Mouse (Mus musculus) stomach, postnatal 0 days (tissue): ENCODE data around the gene Srcap. TPM values are rescaled to one million over a fixed set of nuclear protein-coding genes. Genes with fewer than 3 reads are reported as not detected.
A peak's percentile ranks its signal among the peaks of the same experiment; 100 is the strongest.

Source experiments
- ATAC-seq: fragments of 200-750 bp; cut with Nextera tagmentation; 2 replicates; pipeline ENCODE4 v1.8.0; 2017; ENCODE audit not compliant: low FRiP score, low TSS enrichment
- DNase-seq: peaks from one replicate; pipeline ENCODE4 v3.0.0-alpha.2; 2016; ENCODE audit warnings: low spot score
- H3K27ac ChIP-seq: fragments of 300-500 bp; sonication (generic); replicated peaks from 2 replicates; pipeline ENCODE4 v1.5.1; 2014; ENCODE audit warnings: mild to moderate bottlenecking, control low read depth
- H3K27me3 ChIP-seq: fragments of 300-500 bp; sonication (generic); 2 replicates; pipeline ENCODE4 v1.6.1; 2014; ENCODE audit warnings: low read length; ENCODE audit not compliant: control insufficient read depth, insufficient read depth
- H3K36me3 ChIP-seq: fragments of 300-500 bp; sonication (generic); 2 replicates; pipeline ENCODE4 v1.6.1; 2014; ENCODE audit warnings: low read length, mixed read lengths; ENCODE audit not compliant: control insufficient read depth, insufficient read depth
- H3K4me1 ChIP-seq: fragments of 300-500 bp; sonication (generic); replicated peaks from 2 replicates; pipeline ENCODE4 v1.6.1; 2014; ENCODE audit warnings: antibody characterized with exemption; ENCODE audit not compliant: control insufficient read depth, insufficient read depth
- H3K4me2 ChIP-seq: fragments of 300-500 bp; sonication (generic); replicated peaks from 2 replicates; pipeline ENCODE4 v1.6.1; 2014; ENCODE audit warnings: low read depth, mild to moderate bottlenecking, control low read depth, moderate library complexity
- H3K4me3 ChIP-seq: fragments of 300-500 bp; sonication (generic); 2 replicates; pipeline ENCODE4 v1.5.1; 2014; ENCODE audit warnings: low read depth, low read length, control low read depth
- H3K9ac ChIP-seq: fragments of 300-500 bp; sonication (generic); 2 replicates; pipeline ENCODE4 v1.6.1; 2014; ENCODE audit warnings: mild to moderate bottlenecking, low read length, control low read depth, mixed read lengths
- H3K9me3 ChIP-seq: fragments of 300-500 bp; sonication (generic); 2 replicates; pipeline ENCODE4 v1.6.1; 2016; ENCODE audit warnings: low read length; ENCODE audit not compliant: control insufficient read depth
- CTCF ChIP-seq: IDR thresholded peaks from 2 replicates; pipeline ENCODE4 v1.5.1; 2016; ENCODE audit warnings: antibody characterized with exemption, low read depth, mild to moderate bottlenecking, moderate library complexity
- EP300 ChIP-seq: optimal IDR thresholded peaks from 2 replicates; pipeline ENCODE3; 2016; ENCODE audit warnings: antibody characterized with exemption
- WGBS: fragments of 180-500 bp; shearing (Covaris S2); extraction: QIAGEN DNeasy Blood & Tissue Kit; methylation state at CpG from one replicate; pipeline ENCODE4 v1.1.7; 2014; 5-methylcytosine and 5-hydroxymethylcytosine counted together
- polyA plus RNA-seq: library from polyadenylated mRNA; unstranded; fragments of >200 nt; fragmentation: Nextera tagmentation; extraction: Ambion mirVana; gene quantifications from 2 replicates; pipeline ENCODE4 v1.2.1, GENCODE M21; 2015

The Srcap gene
- polyA plus RNA-seq, 1 experiment from 2014 or later = 13.0 TPM

- WGBS = 98% methylated on average over 6 of the region's 6 CpGs
- no peaks in the 10 kb centered on the region for H3K4me1 ChIP-seq
- no peak for DNase-seq
- TF ChIP-seq CTCF (no peak), EP300 (no peak)
- H3K27me3 ChIP-seq = no peaks in the 10 kb centered on the region
- no peak overlapping the region for H3K4me2 ChIP-seq
- ATAC-seq = no peak
- H3K27ac ChIP-seq = no peak overlapping the region
- H3K9ac ChIP-seq = no peak overlapping the region
- H3K36me3 ChIP-seq = peaks cover 16% of the 10 kb centered on the region
- H3K9me3 ChIP-seq = no peaks in the 10 kb centered on the region
- H3K4me3 ChIP-seq = no peak overlapping the region
Observed at GRCm38 (mm10) chr7:127586149-127586548, 74.4 kb downstream of the Srcap start.

- H3K36me3 ChIP-seq = peaks cover 23% of the 10 kb centered on the region
- ATAC-seq = no peak
- H3K4me2 ChIP-seq = peak overlapping the region; percentile 71; the same call in 1 of the 2 replicates
- no peak for DNase-seq
- TF ChIP-seq CTCF (no peak), EP300 (no peak)
- no peak overlapping the region for H3K27ac ChIP-seq
- no peak overlapping the region for H3K9ac ChIP-seq
- H3K4me1 ChIP-seq = no peaks in the 10 kb centered on the region
- no peaks in the 10 kb centered on the region for H3K9me3 ChIP-seq
- H3K4me3 ChIP-seq = no peak overlapping the region
- H3K27me3 ChIP-seq = no peaks in the 10 kb centered on the region
- 46% methylated on average over 5 of the region's 5 CpGs for WGBS
Observed at GRCm38 (mm10) chr7:127587196-127587595, 75.4 kb downstream of the Srcap start.

- Histone ChIP-seq H3K9me3 (no peaks in the 10 kb centered on the region), H3K27me3 (no peaks in the 10 kb centered on the region), H3K4me3 (peak within 1 kb of the TSS; percentile 93), H3K36me3 (peaks cover 23% of the 10 kb centered on the region), H3K4me2 (peak within 1 kb of the TSS; percentile 86), H3K27ac (peak within 1 kb of the TSS; percentile 67), H3K9ac (peak within 1 kb of the TSS; percentile 94), H3K4me1 (no peaks in the 10 kb centered on the region)
- under 1% methylated on average over 49 of the region's 50 CpGs for WGBS
- peak; percentile 96 for ATAC-seq
- no peak for TF ChIP-seq EP300
- no peak; the same call in 1 of the 2 replicates for TF ChIP-seq CTCF
- DNase-seq = peak; percentile 94
Observed at GRCm38 (mm10) chr7:127588011-127588871, 76.5 kb downstream of the Srcap start, which contains the start of the genes Ccdc189 and Rnf40. Ccdc189 (minus strand) TSS chr7:127588595. Rnf40 (plus strand) TSS chr7:127588767.

GRCm38 (mm10) chr7:127588901-127589300 lies 77.1 kb downstream of the Srcap start:
- peaks cover 25% of the 10 kb centered on the region for H3K36me3 ChIP-seq
- peak overlapping the region; percentile 94 for H3K9ac ChIP-seq
- TF ChIP-seq CTCF = no peak
- no peak for TF ChIP-seq EP300
- H3K27me3 ChIP-seq = no peaks in the 10 kb centered on the region
- no peaks in the 10 kb centered on the region for H3K4me1 ChIP-seq
- H3K9me3 ChIP-seq = no peaks in the 10 kb centered on the region
- peak overlapping the region; percentile 67 for H3K27ac ChIP-seq
- no peak for ATAC-seq
- 2% methylated on average over 28 of the region's 29 CpGs for WGBS
- H3K4me2 ChIP-seq = peak overlapping the region; percentile 86
- DNase-seq = no peak
- H3K4me3 ChIP-seq = peak overlapping the region; percentile 93

GRCm38 (mm10) chr7:127589637-127590036 lies 77.9 kb downstream of the Srcap start:
- peaks cover 33% of the 10 kb centered on the region for H3K36me3 ChIP-seq
- ATAC-seq (no peak), DNase-seq (no peak)
- 91% methylated on average over 9 of the region's 9 CpGs for WGBS
- no peak overlapping the region for H3K4me3 ChIP-seq
- no peaks in the 10 kb centered on the region for H3K9me3 ChIP-seq
- peak overlapping the region; percentile 86; the same call in 1 of the 2 replicates for H3K4me2 ChIP-seq
- TF ChIP-seq CTCF = no peak
- TF ChIP-seq EP300 = no peak
- no peak overlapping the region for H3K27ac ChIP-seq
- H3K4me1 ChIP-seq = no peaks in the 10 kb centered on the region
- no peak overlapping the region for H3K9ac ChIP-seq
- no peaks in the 10 kb centered on the region for H3K27me3 ChIP-seq

GRCm38 (mm10) chr7:127591108-127591507 lies 79.3 kb downstream of the Srcap start:
- TF ChIP-seq CTCF = no peak
- no peak for TF ChIP-seq EP300
- Histone ChIP-seq H3K27me3 (no peaks in the 10 kb centered on the region), H3K4me1 (no peaks in the 10 kb centered on the region), H3K4me3 (no peak overlapping the region), H3K9ac (no peak overlapping the region), H3K4me2 (no peak overlapping the region), H3K9me3 (no peaks in the 10 kb centered on the region), H3K36me3 (peaks cover 45% of the 10 kb centered on the region), H3K27ac (no peak overlapping the region)
- DNase-seq (no peak), ATAC-seq (no peak)
- 81% methylated on average over 10 of the region's 10 CpGs for WGBS
